Mouse (Mus musculus): ENCODE measurements around the gene Pik3r6. TPM values are rescaled to one million over a fixed set of nuclear protein-coding genes. Genes with fewer than 3 reads are reported as not detected.

Pik3r6 gene
- total and polyA plus RNA-seq, 3 experiments, result 3.6 to 9.0 (median 6.1) TPM

DNA sequence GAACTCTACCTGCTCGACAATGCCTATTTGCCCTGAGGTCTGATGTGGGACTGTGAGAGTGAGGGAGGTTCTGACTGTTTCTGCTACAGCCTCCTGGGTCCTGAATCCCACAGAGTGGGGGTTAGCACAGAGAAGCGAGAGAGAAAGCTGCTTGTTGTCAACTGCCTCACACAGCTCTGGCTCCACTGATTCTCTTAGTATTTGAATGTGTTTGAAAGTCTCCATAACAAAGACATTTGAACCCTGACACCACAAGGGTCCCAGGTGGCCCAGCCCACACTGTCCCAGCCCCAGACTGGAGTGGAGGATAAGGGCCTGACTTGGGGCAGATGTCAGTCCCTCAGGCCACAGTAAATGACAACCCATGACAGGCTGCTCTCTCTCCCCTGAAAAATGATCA lies 13.6 kb upstream of the Pik3r6 start:
- TF ChIP-seq EP300 (IDR thresholded peaks at IDR 0.05; ENCODE audit: insufficient read depth, low read depth, low read length), result no peak
- no peak for TF ChIP-seq POLR2A (IDR thresholded peaks at IDR 0.05; ENCODE audit: insufficient read depth, low read depth, low read length)
- TF ChIP-seq CTCF (IDR thresholded peaks at IDR 0.05), result no peak
- Histone ChIP-seq H3K4me3 (no peak overlapping the region), H3K36me3 (ENCODE audit: control insufficient read depth, insufficient read depth, low read length) (peaks cover 2% of the 10 kb centered on the region; the same call in 1 of the 2 replicates), H3K27ac (no peak overlapping the region), H3K9ac (ENCODE audit: low read depth, low read length) (no peak overlapping the region), H3K79me2 (replicated peaks; ENCODE audit: control insufficient read depth, insufficient read depth, low read length) (no peaks in the 10 kb centered on the region), H3K27me3 (ENCODE audit: control insufficient read depth, insufficient read depth, low read length) (no peaks in the 10 kb centered on the region), H3K4me1 (ENCODE audit: control insufficient read depth, insufficient read depth, low read length) (peaks cover 6% of the 10 kb centered on the region)
- WGBS, result 91% methylated on average over 2 of the region's 2 CpGs
- intact Hi-C loops (cut with DNase I), result no loop called here
- DNase-seq, result no peak

DNA sequence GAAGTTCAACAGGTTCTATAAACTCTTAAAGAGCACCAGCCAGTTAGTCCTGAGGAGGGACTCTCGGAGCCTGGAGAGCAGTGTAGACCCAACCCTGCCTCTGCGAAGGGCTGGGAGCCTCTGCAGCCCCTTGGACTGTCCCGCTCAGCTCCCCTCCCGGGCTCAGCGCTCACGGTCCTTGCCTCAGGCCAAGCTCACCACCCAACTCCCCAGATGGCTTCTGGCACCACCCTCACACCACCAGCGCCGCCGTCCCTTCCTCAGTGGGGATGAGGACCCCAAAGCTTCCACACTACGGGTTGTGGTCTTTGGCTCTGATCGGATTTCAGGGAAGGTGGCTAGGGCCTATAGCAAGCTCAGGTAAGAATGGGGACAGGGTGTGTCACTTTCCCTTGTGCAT lies 10.2 kb upstream of the Pik3r6 start:
- Histone ChIP-seq H3K79me2 (replicated peaks; ENCODE audit: control insufficient read depth, insufficient read depth, low read length) (no peaks in the 10 kb centered on the region), H3K9ac (ENCODE audit: low read depth, low read length) (no peak overlapping the region), H3K4me3 (no peak overlapping the region), H3K4me1 (ENCODE audit: control insufficient read depth, insufficient read depth, low read length) (peaks cover 7% of the 10 kb centered on the region), H3K27ac (no peak overlapping the region), H3K27me3 (ENCODE audit: control insufficient read depth, insufficient read depth, low read length) (no peaks in the 10 kb centered on the region), H3K36me3 (ENCODE audit: control insufficient read depth, insufficient read depth, low read length) (no peaks in the 10 kb centered on the region)
- 95% methylated on average over 11 of the region's 11 CpGs for WGBS
- no peak for DNase-seq
- no peak for TF ChIP-seq EP300 (IDR thresholded peaks at IDR 0.05; ENCODE audit: insufficient read depth, low read depth, low read length)
- TF ChIP-seq POLR2A (IDR thresholded peaks at IDR 0.05; ENCODE audit: insufficient read depth, low read depth, low read length), result no peak
- TF ChIP-seq CTCF (IDR thresholded peaks at IDR 0.05), result no peak
- intact Hi-C loops (cut with DNase I), result no loop called here

DNA sequence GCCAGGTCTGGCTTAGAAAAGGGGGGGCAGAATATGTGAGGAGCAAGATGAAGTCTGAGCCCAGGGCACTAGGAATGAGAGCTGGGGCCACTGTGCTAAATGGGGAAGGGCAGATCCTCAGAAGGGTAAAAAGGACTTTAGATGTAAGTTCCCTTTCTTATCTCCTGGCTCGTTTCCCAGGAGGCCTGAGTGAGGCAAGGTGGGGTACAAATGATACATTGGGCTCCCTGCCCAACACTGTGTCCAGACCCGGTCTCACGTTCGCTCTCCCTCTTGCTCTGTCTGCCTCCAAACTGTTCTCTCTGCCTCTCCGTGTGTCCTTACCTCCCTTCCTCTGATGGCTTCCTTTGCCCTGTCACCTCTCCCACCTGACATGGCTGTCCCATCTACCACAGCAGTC lies 9.1 kb upstream of the Pik3r6 start:
- Histone ChIP-seq H3K27me3 (ENCODE audit: control insufficient read depth, insufficient read depth, low read length) (no peaks in the 10 kb centered on the region), H3K9ac (ENCODE audit: low read depth, low read length) (no peak overlapping the region), H3K36me3 (ENCODE audit: control insufficient read depth, insufficient read depth, low read length) (no peaks in the 10 kb centered on the region), H3K27ac (no peak overlapping the region), H3K79me2 (replicated peaks; ENCODE audit: control insufficient read depth, insufficient read depth, low read length) (no peaks in the 10 kb centered on the region), H3K4me1 (ENCODE audit: control insufficient read depth, insufficient read depth, low read length) (peaks cover 7% of the 10 kb centered on the region), H3K4me3 (no peak overlapping the region)
- TF ChIP-seq CTCF (IDR thresholded peaks at IDR 0.05), result no peak
- TF ChIP-seq POLR2A (IDR thresholded peaks at IDR 0.05; ENCODE audit: insufficient read depth, low read depth, low read length), result no peak
- no peak for TF ChIP-seq EP300 (IDR thresholded peaks at IDR 0.05; ENCODE audit: insufficient read depth, low read depth, low read length)
- intact Hi-C loops (cut with DNase I), result no loop called here
- no peak for DNase-seq
- WGBS, result 39% methylated on average over 5 of the region's 5 CpGs

DNA sequence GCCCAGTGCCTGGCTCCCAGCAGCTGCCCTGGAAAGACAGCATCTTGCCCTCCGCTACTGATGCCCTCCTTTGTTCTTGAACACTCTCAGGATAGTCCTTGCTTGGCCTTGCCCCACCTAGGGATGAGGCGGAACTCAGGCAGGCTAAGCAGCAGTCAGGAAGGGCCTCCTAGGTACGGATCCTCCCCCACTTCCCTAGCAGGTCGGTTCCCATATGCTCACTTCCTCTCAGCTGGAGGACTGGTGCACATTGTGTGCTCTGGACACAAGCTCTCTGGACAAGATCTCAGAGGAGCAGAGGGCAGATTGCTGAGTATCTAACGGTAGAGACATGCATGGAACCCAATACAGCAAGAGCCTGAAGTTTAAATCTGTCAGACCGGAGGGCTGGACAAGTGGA lies 5.7 kb upstream of the Pik3r6 start:
- peak; percentile 34 for DNase-seq
- Histone ChIP-seq H3K79me2 (replicated peaks; ENCODE audit: control insufficient read depth, insufficient read depth, low read length) (no peaks in the 10 kb centered on the region), H3K36me3 (ENCODE audit: control insufficient read depth, insufficient read depth, low read length) (no peaks in the 10 kb centered on the region), H3K9ac (ENCODE audit: low read depth, low read length) (no peak overlapping the region), H3K27ac (peak overlapping the region; percentile 57), H3K4me3 (no peak overlapping the region), H3K27me3 (ENCODE audit: control insufficient read depth, insufficient read depth, low read length) (no peaks in the 10 kb centered on the region), H3K4me1 (ENCODE audit: control insufficient read depth, insufficient read depth, low read length) (peaks cover 15% of the 10 kb centered on the region)
- 41% methylated on average over 6 of the region's 6 CpGs for WGBS
- intact Hi-C loops (cut with DNase I), result no loop called here
- peak; percentile 65; the same call in 1 of the 2 replicates for TF ChIP-seq EP300 (IDR thresholded peaks at IDR 0.05; ENCODE audit: insufficient read depth, low read depth, low read length)
- TF ChIP-seq CTCF (IDR thresholded peaks at IDR 0.05), result no peak
- TF ChIP-seq POLR2A (IDR thresholded peaks at IDR 0.05; ENCODE audit: insufficient read depth, low read depth, low read length), result no peak

DNA sequence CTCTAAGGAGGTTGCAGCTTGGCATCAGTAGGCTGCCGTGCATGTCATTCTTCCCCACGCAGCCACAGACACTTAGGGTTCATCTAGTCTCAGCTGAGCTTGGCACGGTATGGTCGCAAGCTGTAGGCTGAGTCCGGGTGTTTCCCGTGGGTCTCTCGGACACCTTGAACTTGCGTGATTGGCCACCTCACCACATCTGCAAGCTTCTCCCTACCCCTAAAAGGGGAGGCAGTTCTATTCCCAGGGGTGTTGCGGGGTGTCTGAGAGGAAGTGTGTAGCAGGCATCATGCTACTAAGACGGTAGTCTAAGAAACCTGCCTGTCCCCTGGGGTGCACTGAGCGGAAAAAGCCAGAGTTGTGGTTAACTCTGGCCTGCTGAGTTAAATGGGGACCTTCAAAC lies 4.3 kb upstream of the Pik3r6 start:
- no peak overlapping the region for H3K9ac ChIP-seq (ENCODE audit: low read depth, low read length)
- 86% methylated on average over 11 of the region's 11 CpGs for WGBS
- no peak overlapping the region for H3K27ac ChIP-seq
- no peaks in the 10 kb centered on the region for H3K36me3 ChIP-seq (ENCODE audit: control insufficient read depth, insufficient read depth, low read length)
- no peak for TF ChIP-seq POLR2A (IDR thresholded peaks at IDR 0.05; ENCODE audit: insufficient read depth, low read depth, low read length)
- TF ChIP-seq CTCF (IDR thresholded peaks at IDR 0.05), result no peak
- no peak for TF ChIP-seq EP300 (IDR thresholded peaks at IDR 0.05; ENCODE audit: insufficient read depth, low read depth, low read length)
- peaks cover 19% of the 10 kb centered on the region for H3K4me1 ChIP-seq (ENCODE audit: control insufficient read depth, insufficient read depth, low read length)
- peak in 1 of 2 experiments; percentile 29 for DNase-seq
- H3K79me2 ChIP-seq (replicated peaks; ENCODE audit: control insufficient read depth, insufficient read depth, low read length), result no peaks in the 10 kb centered on the region
- intact Hi-C loops (cut with DNase I), result no loop called here
- H3K27me3 ChIP-seq (ENCODE audit: control insufficient read depth, insufficient read depth, low read length), result no peaks in the 10 kb centered on the region
- no peak overlapping the region for H3K4me3 ChIP-seq

DNA sequence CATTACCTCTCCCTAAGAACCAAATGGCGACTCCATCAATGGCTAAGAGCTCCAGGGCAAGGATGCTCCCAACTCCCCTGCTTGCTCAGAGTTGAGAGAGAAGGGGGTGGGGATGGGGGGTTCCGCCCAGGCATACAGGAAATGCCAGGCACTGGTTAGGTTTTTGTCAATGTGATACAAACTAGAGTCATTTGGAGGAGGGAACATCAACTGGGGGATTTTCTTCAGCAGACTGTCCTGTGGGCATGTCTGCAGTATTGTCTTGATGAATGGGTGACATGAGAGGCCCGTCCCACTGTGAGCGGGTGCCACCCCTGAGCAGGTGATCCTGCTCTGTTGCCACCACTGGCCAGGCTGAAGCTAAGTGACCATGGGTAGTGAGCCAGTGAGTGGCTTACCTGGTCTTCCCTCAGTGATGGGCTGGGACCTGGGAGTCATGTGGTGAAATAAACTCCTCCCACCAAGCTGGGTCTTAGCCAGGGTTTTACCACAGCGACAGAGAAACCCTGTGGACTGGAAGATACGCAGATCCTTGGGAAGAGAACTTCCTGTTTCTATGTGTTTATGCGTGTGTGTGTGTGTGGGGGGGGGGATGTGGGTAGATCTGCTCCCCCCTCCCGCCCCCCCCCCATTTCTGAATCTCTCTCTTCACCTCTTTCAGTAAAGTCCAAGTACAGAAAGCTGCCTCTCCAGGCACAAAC lies 3.7 kb upstream of the Pik3r6 start:
- Histone ChIP-seq H3K79me2 (replicated peaks; ENCODE audit: control insufficient read depth, insufficient read depth, low read length) (no peaks in the 10 kb centered on the region), H3K27ac (no peak overlapping the region), H3K9ac (ENCODE audit: low read depth, low read length) (no peak overlapping the region), H3K36me3 (ENCODE audit: control insufficient read depth, insufficient read depth, low read length) (no peaks in the 10 kb centered on the region), H3K27me3 (ENCODE audit: control insufficient read depth, insufficient read depth, low read length) (no peaks in the 10 kb centered on the region), H3K4me1 (ENCODE audit: control insufficient read depth, insufficient read depth, low read length) (peaks cover 19% of the 10 kb centered on the region), H3K4me3 (no peak overlapping the region)
- intact Hi-C loops (cut with DNase I), result no loop called here
- TF ChIP-seq POLR2A (IDR thresholded peaks at IDR 0.05; ENCODE audit: insufficient read depth, low read depth, low read length), result no peak
- no peak for TF ChIP-seq EP300 (IDR thresholded peaks at IDR 0.05; ENCODE audit: insufficient read depth, low read depth, low read length)
- no peak for TF ChIP-seq CTCF (IDR thresholded peaks at IDR 0.05)
- 62% methylated on average over 7 of the region's 8 CpGs for WGBS
- no peak for DNase-seq
